Mouse (Mus musculus) adrenal gland, adult 2 months (tissue): ENCODE results near the gene Vcp. TPM values are rescaled to one million over a fixed set of nuclear protein-coding genes. Genes with fewer than 3 reads are reported as not detected.

ENCODE experiments used
- DNase-seq: peaks from one replicate; pipeline ENCODE4 v3.0.0; 2021
- long read RNA-seq: library from polyadenylated mRNA; stranded (forward); transcript quantifications from one replicate; pipeline ENCODE4 v2.0.0, GENCODE M21; 2021
- polyA plus RNA-seq: library from polyadenylated mRNA; depleted of rRNA; stranded (reverse); fragments of >200 nt; gene quantifications from 2 replicates; pipeline ENCODE4 v1.2.3, GENCODE M21; 2012; rRNA removed
- total RNA-seq, 2 experiments: library from RNA; stranded (reverse); gene quantifications; 2 replicates each; pipeline ENCODE4 v1.2.3; 2021

The Vcp gene
- total RNA-seq (100 to 1,000 TPM; 305 to 320 TPM), polyA plus RNA-seq (671 and 857 TPM in 2 replicates)
- long read RNA-seq, transcript Vcp-201 (17 exons, 3,316 nt), result major isoform, 468 of 500 reads
- long read RNA-seq, partial matches to known transcripts, result 19 of 500 reads
- long read RNA-seq, other reads (novel, unspliced or antisense), result 13 of 500 reads

DNA sequence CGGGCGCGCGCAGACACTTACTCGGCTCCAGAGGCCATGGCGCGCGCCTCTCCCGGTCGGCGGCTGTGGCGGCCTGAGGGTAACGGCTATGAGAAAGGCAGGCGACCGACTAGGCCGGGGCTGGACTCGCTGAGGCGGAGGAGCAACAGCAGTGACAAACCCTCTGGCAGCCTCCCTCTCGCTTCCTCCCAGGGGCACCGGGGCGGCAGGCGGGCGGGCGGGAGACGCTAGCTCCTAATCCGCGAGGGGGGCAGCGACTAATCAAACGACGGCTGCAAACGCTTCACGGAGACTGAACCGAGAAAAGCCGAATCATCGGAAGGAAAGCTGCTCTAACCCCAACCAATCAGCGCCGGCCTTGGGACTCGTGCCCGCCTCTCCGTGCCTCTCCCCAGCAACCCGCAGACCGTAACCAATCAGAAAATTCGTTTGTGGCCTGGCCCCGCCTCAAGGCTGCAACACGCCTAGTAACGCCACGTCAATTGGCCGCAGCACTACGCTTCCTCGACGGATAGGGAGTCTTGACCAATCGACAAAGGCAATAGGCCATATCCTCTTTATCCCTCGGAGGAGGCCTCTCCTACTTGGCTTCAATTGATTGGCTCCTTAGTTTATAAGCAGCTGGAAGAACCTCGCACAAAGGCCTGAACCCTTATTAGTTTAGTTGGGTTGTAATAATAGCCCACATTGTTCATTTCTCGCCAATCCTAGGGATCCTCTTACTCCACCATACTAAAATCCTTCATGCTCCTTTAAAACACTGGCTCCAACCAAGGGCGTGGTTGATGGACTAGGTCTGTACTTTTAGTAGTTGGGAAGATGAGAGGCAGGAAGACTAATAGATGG is at the start of gene Vcp:
Gene Vcp, minus strand, starts transcription at position 367 of the 846 bp plus-strand sequence.
- peak; percentile 100 for DNase-seq

DNA sequence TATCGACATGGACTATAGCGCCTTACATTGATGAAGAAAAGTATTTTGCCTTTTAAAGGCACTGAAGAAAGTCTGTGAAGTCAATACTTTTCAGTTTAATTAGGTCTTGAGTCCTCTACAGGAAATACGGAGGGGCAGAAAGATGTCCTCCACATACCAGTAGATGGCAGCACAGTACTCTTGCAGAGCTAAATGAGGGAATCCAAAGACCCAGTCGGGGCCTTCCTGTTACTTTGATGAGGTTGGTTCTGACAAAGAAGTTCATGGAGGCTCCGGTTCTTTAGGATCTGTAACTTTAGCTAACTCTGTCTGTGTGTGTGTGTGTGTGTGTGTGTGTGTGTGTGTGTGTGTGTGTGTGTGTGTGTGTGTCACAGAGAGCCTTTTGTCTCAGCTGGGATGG is 46.9 kb upstream of the Vcp start:
- peak; percentile 77 for DNase-seq

DNA sequence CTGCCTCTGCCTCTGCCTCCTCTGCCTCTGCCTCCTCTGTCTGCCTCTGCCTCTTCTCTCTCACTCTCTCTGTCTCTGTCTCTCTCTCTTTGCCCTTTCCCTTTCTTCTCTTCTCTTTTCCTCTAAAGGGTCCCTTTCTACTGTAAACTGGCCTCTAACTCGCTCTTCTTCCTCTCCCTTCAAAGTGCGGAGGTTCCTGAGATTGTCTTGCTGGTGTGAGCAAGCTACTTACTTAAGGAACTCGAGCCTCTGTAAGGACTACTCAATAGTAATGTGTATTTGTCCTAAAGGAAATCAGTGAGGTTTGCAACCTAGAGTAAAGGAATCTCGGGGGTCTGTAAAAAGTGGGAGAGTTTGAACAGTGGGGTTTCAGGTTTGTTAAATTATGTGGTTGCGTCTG is 46.3 kb upstream of the Vcp start:
- no peak for DNase-seq

DNA sequence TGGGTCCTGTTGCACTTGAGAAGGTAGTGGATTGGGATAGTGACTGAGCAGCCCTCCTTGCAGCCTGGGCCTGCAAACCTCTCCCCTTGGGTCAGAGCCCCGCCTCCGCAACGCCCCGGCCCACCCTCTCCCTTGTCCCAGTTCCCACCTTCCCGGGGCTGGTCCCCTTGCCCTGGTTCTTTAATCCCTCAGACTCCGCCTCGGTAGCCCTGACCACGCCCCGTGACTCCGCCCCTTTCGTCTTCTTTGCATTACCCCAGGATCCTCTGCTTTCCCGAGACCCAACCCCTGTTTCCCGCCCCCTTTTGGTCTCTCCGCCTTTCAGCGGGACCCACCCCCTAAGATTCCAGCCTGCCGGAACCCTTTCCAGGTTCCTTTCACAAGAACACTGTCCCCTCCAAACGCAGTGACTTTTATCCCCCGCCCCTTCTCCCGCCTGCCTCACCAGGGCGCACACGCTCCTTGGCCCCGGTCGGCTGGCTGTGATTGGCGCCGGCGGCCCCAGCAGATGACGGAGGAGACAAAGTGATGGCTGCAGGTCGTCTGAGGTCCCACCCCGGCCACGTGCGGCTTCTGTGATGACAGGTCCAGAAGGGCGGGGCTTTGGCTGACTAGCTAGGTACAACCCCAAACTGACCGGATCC is 45.5 kb upstream of the Vcp start, which contains the start of gene Fam214b:
Gene Fam214b, minus strand, starts transcription at position 562 of the 644 bp plus-strand sequence.
- DNase-seq, result peak; percentile 99

DNA sequence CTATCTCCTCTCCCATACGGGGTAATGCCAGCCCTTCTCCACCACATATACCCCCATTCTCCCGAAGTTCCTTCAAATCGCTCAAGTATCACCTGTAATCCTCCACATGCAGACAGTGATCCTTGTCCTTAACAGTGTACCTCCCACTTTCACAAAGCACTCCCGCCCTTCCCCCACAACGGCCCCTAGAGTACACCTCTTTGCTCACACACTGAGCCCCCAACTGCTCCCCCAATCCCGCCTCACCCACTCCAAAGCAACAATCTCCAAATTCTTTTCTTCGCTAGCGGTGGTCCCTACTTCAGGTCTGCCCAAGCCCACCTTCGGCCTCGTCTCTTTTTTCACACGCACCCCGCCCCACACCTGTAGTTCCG is 45.0 kb upstream of the Vcp start:
- no peak for DNase-seq

DNA sequence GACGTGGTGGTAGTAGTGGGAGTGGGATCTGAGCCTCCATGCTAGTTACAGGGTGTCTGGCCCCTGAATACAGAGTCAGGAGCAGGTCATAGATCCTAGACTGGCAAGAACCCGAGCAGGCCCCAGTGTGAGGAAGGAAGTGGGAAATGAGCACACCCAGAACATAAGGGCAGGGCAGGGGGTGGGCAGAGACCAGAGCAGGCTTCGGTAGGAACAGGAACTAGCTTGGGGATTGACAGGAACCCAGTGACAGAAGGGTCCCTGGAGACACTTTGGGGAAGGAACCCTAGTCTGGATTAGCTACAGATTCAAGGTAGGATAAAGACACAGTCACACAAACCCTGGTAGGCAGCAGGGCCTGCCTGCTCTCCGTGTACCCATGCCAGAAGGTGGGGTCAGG is 44.4 kb upstream of the Vcp start:
- peak; percentile 52 for DNase-seq

DNA sequence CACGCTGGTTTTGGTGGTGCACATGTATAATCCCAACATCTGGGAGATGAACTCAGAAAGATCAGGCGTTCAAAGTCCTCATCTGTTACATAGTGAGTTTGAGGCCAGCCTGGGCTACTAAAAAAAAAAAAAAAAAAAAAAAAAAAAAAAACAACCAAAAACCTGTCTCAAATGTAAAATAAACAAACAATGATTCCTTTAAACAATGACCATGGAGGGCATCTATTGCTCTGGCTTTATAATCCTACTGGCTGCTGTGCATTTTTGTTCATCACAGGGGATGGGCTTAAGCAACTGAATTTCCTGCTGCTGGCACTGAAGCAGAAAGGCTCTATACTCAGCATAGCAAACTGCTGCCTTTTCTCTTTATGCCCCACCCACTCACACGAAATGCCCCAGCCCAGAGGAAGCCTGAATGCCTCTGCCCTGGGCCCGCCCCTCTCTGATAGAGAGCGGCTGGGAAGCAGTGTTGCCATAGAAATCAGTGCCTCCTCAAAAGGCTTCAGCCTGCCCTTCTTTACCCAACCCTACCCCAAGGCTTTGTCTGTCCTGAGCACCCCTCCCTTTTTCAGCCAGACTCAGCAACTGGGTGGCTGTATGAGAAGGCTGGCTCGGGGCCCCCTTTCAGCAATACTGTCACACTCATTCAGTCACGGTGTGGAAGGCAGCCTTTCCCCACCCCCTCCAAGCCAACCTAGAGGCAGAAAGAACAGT is 43.5 kb upstream of the Vcp start:
- DNase-seq, result peak; percentile 86

DNA sequence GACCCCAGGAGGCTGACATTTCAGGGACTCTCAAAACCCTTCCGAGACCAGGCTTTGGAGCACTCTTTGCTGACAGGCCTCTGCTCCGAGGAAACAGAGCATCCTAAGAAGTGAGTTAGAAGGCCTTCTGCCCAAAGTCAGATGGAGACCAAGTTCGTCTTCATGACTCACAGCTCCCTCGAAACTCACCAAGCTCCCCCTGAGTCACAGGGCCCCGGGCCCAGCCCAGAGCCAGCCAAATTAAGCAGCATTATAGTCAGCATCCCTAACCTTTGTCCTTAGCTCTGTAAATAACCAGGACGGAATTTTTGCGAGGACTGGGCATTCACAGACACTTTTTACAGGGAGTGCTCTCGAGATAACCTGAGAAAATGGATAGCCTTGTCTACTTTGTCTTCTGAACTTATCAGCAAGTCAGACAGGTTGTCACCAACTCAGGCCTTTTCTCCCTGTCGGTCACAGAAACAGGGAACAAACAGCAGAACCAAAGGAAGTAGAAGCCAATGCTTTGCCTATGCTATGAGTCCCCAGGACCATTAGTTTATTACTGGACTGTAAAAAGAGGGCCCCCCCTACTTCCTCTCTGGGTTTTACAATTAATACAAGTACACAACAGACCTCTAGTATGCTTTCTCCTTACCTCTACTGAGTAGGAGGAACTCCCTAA is 40.7 kb upstream of the Vcp start:
- DNase-seq, result peak; percentile 79

DNA sequence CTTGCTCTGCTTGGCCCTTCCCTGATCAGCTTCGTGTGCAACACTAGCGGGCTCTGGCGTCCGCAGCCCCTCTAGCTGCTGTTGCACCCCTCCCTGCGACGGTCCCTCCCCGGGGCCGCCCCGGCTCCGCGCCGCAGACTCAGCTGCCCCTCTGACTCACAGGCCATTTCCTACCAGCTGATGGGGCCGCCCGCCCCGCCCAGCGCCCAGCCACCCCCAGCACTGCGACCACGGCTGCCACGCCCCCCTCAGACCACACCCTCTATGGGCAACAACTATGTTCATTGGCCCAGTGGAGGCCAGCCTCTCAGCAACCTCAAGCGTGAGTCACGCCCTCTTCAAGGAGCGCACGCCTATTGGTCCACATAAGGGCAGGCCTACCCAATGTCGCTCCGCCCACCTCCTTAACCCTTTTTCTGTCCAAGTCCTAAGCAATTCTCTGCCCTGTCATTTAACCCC is 39.8 kb upstream of the Vcp start:
- DNase-seq, result peak; percentile 98

DNA sequence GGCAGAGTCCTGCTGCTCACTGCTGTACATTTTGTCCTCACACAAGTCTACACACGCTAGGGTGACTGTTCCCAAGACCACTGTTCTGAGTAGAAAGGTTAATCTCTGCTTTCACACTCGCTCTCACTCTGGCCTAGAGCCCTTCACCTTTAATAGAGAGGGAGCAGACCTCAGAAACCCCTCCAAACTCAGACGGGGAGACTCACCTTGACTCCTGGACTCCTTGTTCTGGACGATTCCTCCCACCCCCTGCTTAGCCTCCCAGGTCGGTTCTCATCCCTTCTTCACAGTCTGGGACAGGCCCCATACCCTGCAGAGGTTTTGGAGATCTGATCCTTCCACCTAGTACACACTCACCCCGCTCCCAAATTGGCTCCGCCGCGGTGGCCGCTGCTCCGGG is 39.3 kb upstream of the Vcp start:
- no peak for DNase-seq

DNA sequence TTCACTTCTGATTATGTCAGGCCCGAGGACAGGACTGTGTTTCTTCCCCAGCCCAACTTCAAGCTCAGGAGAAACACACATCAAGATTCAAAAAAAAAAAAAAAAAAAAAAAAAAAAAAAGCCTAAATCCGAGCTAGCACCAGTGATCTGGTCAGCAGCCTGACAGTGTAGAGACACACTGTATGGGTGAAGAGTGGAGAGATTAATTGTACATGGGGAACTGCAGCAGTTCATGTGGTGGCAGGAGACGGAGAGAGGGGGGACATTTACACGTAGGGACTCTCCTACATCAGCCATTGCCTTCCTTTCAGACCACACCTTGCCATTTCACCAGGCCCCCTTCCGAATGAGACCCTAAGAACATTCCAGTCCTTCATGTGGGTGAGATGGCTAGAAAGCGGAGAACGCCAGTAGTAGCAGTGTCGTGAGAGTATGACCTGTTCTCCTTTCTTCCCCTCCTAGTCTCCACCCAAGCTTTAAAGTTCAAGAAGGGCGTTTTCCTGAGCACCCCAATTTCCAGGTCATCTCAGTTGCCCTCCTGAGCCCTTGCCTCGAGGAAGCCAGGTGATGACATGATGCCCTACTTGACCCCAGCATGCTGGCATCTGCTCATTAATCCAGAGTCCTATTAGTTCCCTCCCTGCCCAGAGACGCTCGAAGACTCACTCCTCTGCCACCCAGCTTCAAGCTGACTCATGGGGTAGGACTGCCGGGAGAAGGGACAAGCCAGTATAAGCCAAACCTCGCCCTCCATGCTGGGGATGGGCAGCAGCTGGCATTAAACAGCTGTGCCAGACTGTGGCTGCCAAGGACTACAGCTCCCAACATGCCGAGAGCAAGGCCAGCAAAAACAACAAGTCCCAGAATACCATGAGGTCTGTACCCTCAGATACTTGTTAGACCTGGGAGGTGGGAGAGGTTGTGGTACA is 38.5 kb upstream of the Vcp start:
- peak; percentile 91 for DNase-seq

DNA sequence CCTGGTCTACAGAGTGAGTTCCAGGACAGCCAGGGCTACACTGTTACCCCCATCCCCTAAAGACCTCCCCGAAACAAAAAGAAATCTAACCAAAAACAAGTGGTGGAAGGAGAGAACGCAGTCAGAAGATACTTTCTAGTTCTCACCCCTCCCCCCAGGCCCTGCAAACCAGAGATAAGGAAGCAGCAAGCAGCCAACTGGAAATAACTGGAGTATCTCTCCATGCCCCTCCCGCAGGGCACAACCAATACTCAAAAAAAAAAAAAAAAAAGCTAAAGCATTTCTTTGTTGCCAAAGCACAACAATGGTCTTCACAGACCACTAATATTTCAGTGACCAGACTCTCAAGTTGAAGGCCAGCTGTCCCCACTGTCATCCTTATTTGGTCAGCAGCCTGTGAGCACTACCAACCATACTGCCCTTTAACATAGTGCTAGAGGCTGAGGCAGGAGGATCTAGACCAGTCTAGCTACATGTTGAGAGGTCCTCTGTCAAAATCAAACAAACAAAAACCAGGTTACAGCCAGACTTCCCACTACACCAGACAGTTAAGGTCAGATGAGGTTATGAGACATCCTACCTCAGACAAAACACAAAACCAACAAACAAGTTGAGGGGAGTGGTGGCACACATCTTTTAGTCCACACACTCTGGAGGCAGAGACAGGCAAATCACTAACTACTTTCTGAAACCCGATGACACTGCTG is 37.7 kb upstream of the Vcp start:
- DNase-seq, result no peak

DNA sequence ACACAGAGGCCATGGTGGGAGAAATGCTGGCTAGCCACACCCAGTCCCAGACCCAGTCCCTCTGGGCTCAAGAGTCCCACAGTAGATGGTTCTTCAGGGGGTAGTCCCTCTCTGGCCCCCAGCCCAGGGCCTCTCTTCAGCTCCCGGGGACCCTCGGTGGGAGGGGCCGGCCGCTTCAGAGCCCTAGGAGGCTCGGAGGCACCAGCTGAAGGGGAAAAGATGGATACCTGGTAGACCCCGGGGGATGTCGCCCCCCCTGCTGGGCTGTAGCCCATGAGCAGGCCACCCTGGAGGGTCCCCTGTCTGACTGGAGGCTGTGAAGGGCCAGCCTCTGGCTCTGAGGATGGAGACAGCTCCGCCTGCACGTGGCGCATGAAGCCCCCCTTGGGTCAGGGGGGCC is 36.0 kb upstream of the Vcp start:
- no peak for DNase-seq

DNA sequence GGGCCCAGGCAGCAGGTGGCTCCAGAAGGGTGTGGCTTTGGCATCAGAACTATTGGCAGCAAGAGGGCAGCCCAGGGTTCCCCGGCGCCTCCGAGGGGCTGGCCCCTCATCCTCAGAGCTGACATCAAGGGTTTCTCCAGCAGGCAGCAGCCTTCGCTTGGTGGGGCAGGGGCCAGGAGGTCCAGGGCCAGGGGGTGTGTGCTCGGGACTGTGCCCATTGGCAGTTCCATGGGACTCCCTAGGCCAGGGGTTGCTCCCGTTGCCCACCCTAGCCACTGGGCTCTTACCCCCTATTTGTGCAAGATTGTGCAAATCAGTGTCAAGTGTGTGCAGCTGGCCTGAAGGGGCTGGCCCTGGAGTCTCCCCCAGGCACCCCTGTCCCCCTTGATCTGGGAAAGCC is 35.5 kb upstream of the Vcp start:
- no peak for DNase-seq

DNA sequence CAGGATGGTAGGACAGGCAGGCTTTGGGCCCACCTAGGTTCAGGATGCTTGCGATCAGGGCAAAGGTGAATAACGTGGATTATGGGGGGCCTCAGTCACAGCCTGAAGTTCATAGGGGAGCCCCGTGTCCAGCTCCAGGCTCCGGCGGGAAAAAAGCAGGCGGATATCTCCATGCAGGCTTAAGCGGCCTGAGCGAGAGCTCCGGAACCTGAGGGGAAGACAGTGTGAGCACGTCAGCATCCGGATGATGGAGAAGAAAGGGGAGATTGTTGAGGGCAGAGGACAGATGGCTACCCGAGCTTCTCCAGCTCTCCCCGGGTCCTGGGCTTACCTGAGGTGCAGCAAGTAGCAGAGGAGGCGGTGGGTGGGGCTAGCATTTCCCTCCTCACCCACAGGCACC is 33.2 kb upstream of the Vcp start:
- DNase-seq, result no peak

DNA sequence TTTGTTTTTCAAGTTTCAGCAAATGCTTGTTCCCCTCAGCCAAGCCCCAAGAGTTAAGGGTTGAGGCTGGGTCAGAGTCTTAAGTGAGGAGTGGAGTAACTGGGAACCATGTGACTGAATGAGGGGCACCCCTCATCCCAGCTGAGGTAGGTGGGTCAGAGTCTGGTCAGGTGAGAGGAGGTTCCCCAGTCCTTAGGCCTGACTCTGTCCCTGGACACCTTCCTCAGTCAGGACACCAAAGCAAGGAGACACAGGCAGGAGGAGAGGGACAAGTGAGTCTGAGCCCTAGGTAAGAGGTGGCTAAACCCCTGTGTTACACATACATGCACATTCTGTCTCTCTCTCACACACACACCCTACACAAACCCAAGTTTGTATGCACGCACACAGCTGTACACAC is 32.2 kb upstream of the Vcp start:
- no peak for DNase-seq

DNA sequence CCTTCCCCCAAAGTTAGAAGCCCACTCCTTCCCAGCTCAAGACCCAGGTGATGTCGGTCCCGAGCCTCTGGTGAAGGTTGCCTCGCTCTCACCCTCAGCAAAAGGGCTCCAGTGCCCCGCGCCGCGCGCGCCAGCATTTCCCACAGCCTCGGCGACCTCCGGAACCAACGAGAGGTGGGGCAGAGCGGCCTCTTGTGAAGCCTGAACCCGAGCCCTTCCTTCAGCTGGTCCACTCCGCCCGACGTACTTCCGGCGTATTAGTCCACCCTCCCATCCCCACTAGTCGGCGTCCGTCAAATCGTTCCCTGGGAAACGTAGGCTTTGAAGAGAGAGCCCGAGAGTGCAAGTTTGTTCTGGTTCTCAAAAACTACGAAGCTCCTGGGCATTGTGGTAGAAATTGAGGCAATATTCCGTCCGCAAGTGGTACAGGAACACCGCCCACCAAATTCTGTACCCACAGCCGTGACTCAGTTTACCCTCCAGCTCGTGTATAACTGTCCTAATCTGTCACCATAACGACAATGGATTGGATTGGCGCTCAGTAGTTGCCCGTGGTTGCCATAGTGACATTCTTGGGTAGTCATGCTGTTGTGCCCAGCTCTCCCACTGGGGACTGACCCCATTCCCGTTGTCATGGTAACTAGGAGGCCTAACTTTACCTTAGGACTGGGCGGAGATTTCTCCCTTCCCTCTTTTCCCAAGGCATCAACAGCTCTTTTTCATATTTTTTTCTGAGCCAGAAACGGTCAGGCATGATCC is 31.1 kb upstream of the Vcp start, which contains the start of gene Stoml2:
Gene Stoml2, minus strand, starts transcription at position 474 of the 759 bp plus-strand sequence.
- peak; percentile 94 for DNase-seq

DNA sequence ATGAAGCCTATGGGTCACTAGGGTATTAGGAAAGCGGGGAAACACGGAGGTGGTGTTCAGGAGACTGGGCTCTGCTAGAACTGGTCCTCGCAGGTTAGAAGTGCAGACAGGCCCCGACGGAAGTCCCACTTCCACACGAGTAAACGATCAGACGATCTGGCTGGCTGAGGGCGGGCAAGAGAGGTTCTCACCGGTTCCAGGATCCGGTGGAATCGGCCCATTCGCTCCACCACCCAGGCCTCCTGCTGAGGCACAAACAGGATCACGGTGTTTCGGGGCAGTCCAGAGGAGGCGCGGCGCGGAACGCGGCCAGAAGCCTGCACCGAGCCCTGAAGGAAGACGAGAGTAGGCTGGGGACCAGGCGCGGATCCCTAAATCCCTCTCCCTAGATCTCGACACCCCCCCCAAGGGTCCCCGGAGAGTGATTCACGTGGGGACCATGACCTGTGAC is 30.5 kb upstream of the Vcp start:
- DNase-seq, result no peak

DNA sequence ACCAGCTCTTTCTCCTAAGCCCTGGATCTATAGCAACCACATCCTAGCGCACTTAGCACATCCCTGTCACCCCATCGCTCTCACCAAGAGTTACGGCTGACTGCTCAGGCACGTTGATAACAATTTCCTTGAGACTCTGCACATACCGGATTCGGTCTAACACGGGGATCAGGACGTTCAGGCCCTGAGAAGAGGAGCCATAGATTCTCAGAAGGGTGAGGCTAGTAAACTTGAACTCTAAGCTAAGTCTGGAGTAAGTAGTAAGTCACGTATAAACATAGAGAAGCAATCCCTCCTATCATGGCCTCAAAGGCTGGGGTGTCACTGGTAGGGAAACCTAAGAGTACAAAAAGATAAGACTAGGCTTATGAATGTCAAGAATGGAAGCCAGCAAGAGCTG is 30.0 kb upstream of the Vcp start:
- DNase-seq, result no peak
